Mouse (Mus musculus): ENCODE measurements around the gene Dnhd1.

DNA sequence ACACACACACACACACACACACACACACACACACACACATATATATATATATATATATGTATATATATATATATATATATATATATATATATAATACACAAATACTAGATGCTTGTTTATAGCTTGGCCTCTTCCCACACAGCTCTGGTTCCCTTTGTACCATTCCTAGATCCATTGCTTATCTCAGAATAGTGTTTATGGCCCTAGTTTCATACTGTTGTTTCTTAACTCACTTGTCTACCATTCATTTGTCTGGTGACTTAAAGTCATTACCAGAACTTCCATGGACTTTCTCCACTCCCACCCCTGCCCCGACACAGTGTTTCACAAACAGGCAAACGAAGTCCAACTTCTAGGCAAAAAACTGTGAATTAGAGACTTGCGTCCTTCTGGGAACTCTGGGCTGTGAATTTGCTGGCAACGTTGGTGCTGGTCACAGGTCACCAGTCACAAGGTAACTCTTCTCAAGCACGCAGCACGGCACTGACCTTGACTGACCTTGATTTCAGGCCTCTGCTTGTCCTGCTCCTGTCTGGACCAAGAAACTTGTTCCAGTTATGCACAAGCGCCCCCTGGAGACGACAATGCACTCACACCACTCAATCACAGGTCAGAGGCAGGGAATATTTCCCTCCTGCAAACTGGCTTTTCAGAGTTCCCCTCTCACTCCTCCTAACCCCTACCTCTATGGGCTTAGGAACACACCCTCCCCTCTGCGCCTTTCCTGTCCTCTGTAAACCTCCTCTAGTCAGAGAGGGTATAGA lies 47.6 kb upstream of the Dnhd1 start:
- TF ChIP-seq POLR2A (IDR thresholded peaks at IDR 0.05; ENCODE audit: insufficient read length, low read depth): no peak
- TF ChIP-seq TCF3 (IDR thresholded peaks at IDR 0.05; ENCODE audit: insufficient read length, low read depth): no peak
- no peak for TF ChIP-seq CEBPB (IDR thresholded peaks at IDR 0.05; ENCODE audit: insufficient read depth, poor library complexity, severe bottlenecking)
- TF ChIP-seq E2F4 (IDR thresholded peaks at IDR 0.05; ENCODE audit: insufficient read depth): no peak
- no peak for TF ChIP-seq MYOG (IDR thresholded peaks at IDR 0.05; ENCODE audit: control insufficient read depth in 1 of 3, insufficient read depth in 1 of 3, insufficient read length in 2 of 3, low read depth in 2 of 3)
- TF ChIP-seq POLR2AphosphoS2 (IDR thresholded peaks at IDR 0.05; ENCODE audit: insufficient read length, low read depth): no peak
- TF ChIP-seq TCF12 (IDR thresholded peaks at IDR 0.05; ENCODE audit: insufficient read depth, poor library complexity, severe bottlenecking): no peak
- TF ChIP-seq USF1 (IDR thresholded peaks at IDR 0.05; ENCODE audit: low read depth): no peak
- no peak for TF ChIP-seq MYOD1 (IDR thresholded peaks at IDR 0.05; ENCODE audit: control insufficient read depth in 1 of 3, insufficient read length in 2 of 3, low read depth in 2 of 3)
- TF ChIP-seq MAX (IDR thresholded peaks at IDR 0.05; ENCODE audit: low read depth): no peak
